Mouse (Mus musculus) olfactory bulb, adult 2 months (tissue): ENCODE measurements around the gene Gm20696. TPM values are rescaled to one million over a fixed set of nuclear protein-coding genes. Genes with fewer than 3 reads are reported as not detected.
A peak's percentile ranks its signal among the peaks of the same experiment; 100 is the strongest.

ENCODE experiments used
- H3K27ac ChIP-seq: fragments of 200-500 bp; 2 replicates; pipeline ENCODE4 v1.5.1; 2012; ENCODE audit warnings: low read depth, low read length; ENCODE audit not compliant: insufficient read depth
- H3K4me1 ChIP-seq: fragments of 200-500 bp; 2 replicates; pipeline ENCODE4 v1.6.1; 2012; ENCODE audit warnings: low read length; ENCODE audit not compliant: control insufficient read depth, insufficient read depth
- H3K4me3 ChIP-seq: fragments of 200-500 bp; 2 replicates; pipeline ENCODE4 v1.5.1; 2012; ENCODE audit warnings: mild to moderate bottlenecking, low read depth, low read length, moderate library complexity; ENCODE audit not compliant: insufficient read depth
- CTCF ChIP-seq: fragments of 200-500 bp; IDR thresholded peaks from 2 replicates; pipeline ENCODE4 v1.5.1; 2012; ENCODE audit warnings: low read depth, mild to moderate bottlenecking, low read length, moderate library complexity; ENCODE audit not compliant: insufficient read depth
- POLR2A ChIP-seq: fragments of 200-500 bp; IDR thresholded peaks from 2 replicates; pipeline ENCODE4 v1.6.1; 2012; ENCODE audit warnings: mild to moderate bottlenecking, low read depth, low read length, moderate library complexity; ENCODE audit not compliant: insufficient read depth
- WGBS: fragments of 180-500 bp; shearing (Covaris S2); methylation state at CpG from one replicate; pipeline ENCODE4 v1.1.7; 2018; 5-methylcytosine and 5-hydroxymethylcytosine counted together
- polyA plus RNA-seq: library from polyadenylated mRNA; stranded (reverse); fragments of >200 nt; gene quantifications from 2 replicates; pipeline ENCODE4 v1.2.4, GENCODE M21; 2012; ENCODE audit warnings: low replicate concordance; ENCODE audit not compliant: missing spikeins, insufficient read depth, insufficient read length

The Gm20696 gene
- polyA plus RNA-seq, 1 experiment = not detected

GRCm38 (mm10) chr6:99669481-99670325 lies 3.1 kb upstream of the Gm20696 start:
- H3K27ac ChIP-seq = peak overlapping the region; percentile 88
- TF ChIP-seq POLR2A (no peak), CTCF (no peak)
- 14% methylated on average over 5 of the region's 5 CpGs for WGBS
- H3K4me1 ChIP-seq = peaks cover 20% of the 10 kb centered on the region
- no peak overlapping the region for H3K4me3 ChIP-seq

- Histone ChIP-seq H3K4me1 (peaks cover 26% of the 10 kb centered on the region), H3K27ac (peak overlapping the region; percentile 36; the same call in 1 of the 2 replicates), H3K4me3 (no peak overlapping the region)
- TF ChIP-seq POLR2A = no peak
- no peak for TF ChIP-seq CTCF
- 53% methylated on average over 8 of the region's 8 CpGs for WGBS
These were observed 693 bp upstream of the Gm20696 start for GRCm38 (mm10) chr6:99667290-99667689.

- Histone ChIP-seq H3K4me1 (peaks cover 26% of the 10 kb centered on the region), H3K4me3 (peak overlapping the region; percentile 78), H3K27ac (no peak overlapping the region)
- TF ChIP-seq POLR2A (no peak), CTCF (no peak)
- WGBS = 28% methylated on average over 16 of the region's 16 CpGs
These were observed 910 bp downstream of the Gm20696 start for GRCm38 (mm10) chr6:99665457-99666317.

- Histone ChIP-seq H3K27ac (no peak overlapping the region), H3K4me1 (peaks cover 19% of the 10 kb centered on the region), H3K4me3 (no peak overlapping the region)
- TF ChIP-seq CTCF = no peak
- no peak for TF ChIP-seq POLR2A
- 78% methylated on average over 8 of the region's 8 CpGs for WGBS
These were observed 3.4 kb downstream of the Gm20696 start for GRCm38 (mm10) chr6:99663232-99663631.

GRCm38 (mm10) chr6:99660443-99660842 lies 6.2 kb downstream of the Gm20696 start:
- Histone ChIP-seq H3K4me3 (no peak overlapping the region), H3K4me1 (peaks cover 11% of the 10 kb centered on the region; the same call in 1 of the 2 replicates), H3K27ac (no peak overlapping the region)
- TF ChIP-seq POLR2A (no peak), CTCF (no peak)
- 63% methylated on average over 3 of the region's 3 CpGs for WGBS

GRCm38 (mm10) chr6:99658586-99658985 lies 8.0 kb downstream of the Gm20696 start:
- Histone ChIP-seq H3K4me1 (peaks cover 6% of the 10 kb centered on the region; the same call in 1 of the 2 replicates), H3K4me3 (no peak overlapping the region), H3K27ac (no peak overlapping the region)
- TF ChIP-seq CTCF (no peak), POLR2A (no peak)
- WGBS = 72% methylated on average over 10 of the region's 10 CpGs

GRCm38 (mm10) chr6:99656088-99656487 lies 10.5 kb downstream of the Gm20696 start:
- 88% methylated on average over 2 of the region's 2 CpGs for WGBS
- TF ChIP-seq POLR2A (no peak), CTCF (no peak)
- H3K4me3 ChIP-seq = no peak overlapping the region

GRCm38 (mm10) chr6:99655488-99655887 lies 11.1 kb downstream of the Gm20696 start:
- no peak overlapping the region for H3K4me3 ChIP-seq
- 68% methylated on average over 7 of the region's 7 CpGs for WGBS

More at GRCm38 (mm10) chr6:99656088-99656487, 10.5 kb downstream of the Gm20696 start:
- H3K27ac ChIP-seq = no peak overlapping the region
- peaks cover 8% of the 10 kb centered on the region; the same call in 1 of the 2 replicates for H3K4me1 ChIP-seq

GRCm38 (mm10) chr6:99654343-99654742 lies 12.3 kb downstream of the Gm20696 start:
- H3K27ac ChIP-seq = no peak overlapping the region
- H3K4me1 ChIP-seq = peaks cover 8% of the 10 kb centered on the region; the same call in 1 of the 2 replicates
- H3K4me3 ChIP-seq = no peak overlapping the region
- TF ChIP-seq CTCF = no peak
- WGBS = 57% methylated on average over 5 of the region's 5 CpGs

More at GRCm38 (mm10) chr6:99655488-99655887, 11.1 kb downstream of the Gm20696 start:
- H3K27ac ChIP-seq = no peak overlapping the region
- no peak for TF ChIP-seq CTCF
- TF ChIP-seq POLR2A = no peak
- H3K4me1 ChIP-seq = peaks cover 8% of the 10 kb centered on the region; the same call in 1 of the 2 replicates
